Mouse (Mus musculus): ENCODE measurements around the gene 4930572O03Rik. TPM values are rescaled to one million over a fixed set of nuclear protein-coding genes. Genes with fewer than 3 reads are reported as not detected.
"Not testable (repeated sequence)": the region's sequence is repeated elsewhere in the genome, so short reads cannot be mapped to it uniquely, and the experiment has no call there.

Gene 4930572O03Rik
- total RNA-seq, 2 experiments from 2014 or later: not detected

- ATAC-seq (ENCODE audit: poor library complexity, severe bottlenecking): not testable (repeated sequence)
These were observed 28.7 kb downstream of the 4930572O03Rik start for GRCm38 (mm10) chr5:15628136-15628535.

- ATAC-seq (ENCODE audit: poor library complexity, severe bottlenecking): not testable (repeated sequence)
These were observed 38.1 kb downstream of the 4930572O03Rik start, which contains the start of gene Speer4d for GRCm38 (mm10) chr5:15618764-15619163. Gene Speer4d, plus strand, starts transcription at chr5:15619064.

DNA sequence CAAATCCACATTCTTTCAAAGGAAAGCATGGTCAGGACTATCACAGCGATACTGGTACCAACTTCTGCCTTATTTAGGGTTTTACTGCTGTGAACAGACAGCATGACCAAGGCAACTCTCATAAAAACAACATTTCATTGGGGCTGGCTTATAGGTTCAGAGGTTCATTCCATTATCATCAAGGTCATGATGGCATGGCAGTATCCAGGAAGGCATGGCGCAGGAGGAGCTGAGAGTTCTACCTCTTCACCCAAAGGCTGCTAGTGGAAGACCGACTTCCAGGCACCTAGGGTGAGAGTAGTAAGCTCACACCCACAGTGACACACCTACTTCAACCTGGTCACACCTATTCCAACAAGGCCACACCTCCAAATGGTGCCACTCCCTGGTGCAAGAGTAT is 40.7 kb downstream of the 4930572O03Rik start:
- not testable (repeated sequence) for ATAC-seq (ENCODE audit: poor library complexity, severe bottlenecking)

DNA sequence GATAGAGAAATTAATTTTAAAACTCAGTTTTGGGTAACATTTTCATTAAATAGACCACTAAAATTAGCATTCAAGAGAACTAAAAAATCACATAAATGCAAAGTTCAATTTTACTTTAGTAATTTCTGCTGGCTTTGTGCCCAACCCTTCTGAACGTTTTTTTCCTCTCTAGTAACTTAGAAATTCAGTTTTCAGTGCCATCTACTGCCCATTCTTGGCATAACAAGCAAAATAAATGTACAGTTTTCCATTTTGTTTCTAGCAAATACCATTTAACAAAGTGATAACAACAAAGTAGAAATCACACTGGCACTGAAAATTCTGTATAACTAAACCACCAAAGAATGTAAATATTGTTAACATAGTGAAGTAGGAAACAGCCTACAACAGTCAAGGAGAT is 46.2 kb downstream of the 4930572O03Rik start:
- not testable (repeated sequence) for ATAC-seq (ENCODE audit: poor library complexity, severe bottlenecking)

GRCm38 (mm10) chr5:15606677-15607076 is 50.2 kb downstream of the 4930572O03Rik start:
- not testable (repeated sequence) for ATAC-seq (ENCODE audit: poor library complexity, severe bottlenecking)

- not testable (repeated sequence) for ATAC-seq (ENCODE audit: poor library complexity, severe bottlenecking)
These were observed 53.3 kb downstream of the 4930572O03Rik start for GRCm38 (mm10) chr5:15603585-15603984.

- not testable (repeated sequence) for ATAC-seq (ENCODE audit: poor library complexity, severe bottlenecking)
These were observed 53.9 kb downstream of the 4930572O03Rik start for GRCm38 (mm10) chr5:15603008-15603407.

GRCm38 (mm10) chr5:15602424-15602947 is 54.4 kb downstream of the 4930572O03Rik start:
- not testable (repeated sequence) for ATAC-seq (ENCODE audit: poor library complexity, severe bottlenecking)

Other genes with a start within 250 kb of the 4930572O03Rik start
- gene Gm21149, start 180.5 kb downstream of the 4930572O03Rik start, total RNA-seq (2015): not detected in 2 replicates
- gene Gm21149, start 180.5 kb downstream of the 4930572O03Rik start, total RNA-seq (2017): not detected in 2 replicates
- not detected in 2 replicates for gene Gm21190, start 127.8 kb downstream of the 4930572O03Rik start, total RNA-seq (2015)
- gene Gm21190, start 127.8 kb downstream of the 4930572O03Rik start, total RNA-seq (2017): not detected in 2 replicates
- gene Gm21083, start 79.7 kb downstream of the 4930572O03Rik start, total RNA-seq (2015): not detected in 2 replicates
- not detected in 2 replicates for gene Gm21083, start 79.7 kb downstream of the 4930572O03Rik start, total RNA-seq (2017)
- gene Speer4d, start 38.0 kb downstream of the 4930572O03Rik start, total RNA-seq (2015): not detected in 2 replicates
- gene Speer4d, start 38.0 kb downstream of the 4930572O03Rik start, total RNA-seq (2017): not detected in 2 replicates
- gene Speer4c, start 57.2 kb upstream of the 4930572O03Rik start, total RNA-seq (2015): not detected in 2 replicates
- gene Speer4c, start 57.2 kb upstream of the 4930572O03Rik start, total RNA-seq (2017): not detected in 2 replicates